Mouse (Mus musculus) megakaryocyte, adult 5-6 weeks (primary cell): ENCODE measurements around the gene Kcnn4. TPM values are rescaled to one million over a fixed set of nuclear protein-coding genes. Genes with fewer than 3 reads are reported as not detected.

Source experiments
- ATAC-seq: 2 replicates; pipeline ENCODE4 v1.8.0; 2016; ENCODE audit warnings: mild to moderate bottlenecking, inconsistent platforms; ENCODE audit not compliant: poor library complexity, severe bottlenecking
- total RNA-seq, 2 experiments: library from RNA; stranded (forward) in 1 of 2; stranded (reverse) in 1 of 2; fragments of 153-499, 151-499 nt in 1 of 2; fragments of 221-1000, 200-1000 nt in 1 of 2; gene quantifications; 2 replicates each; pipeline versions ENCODE4 v1.2.3 to v1.2.4; 2015 to 2017

The Kcnn4 gene
- total RNA-seq, 2 experiments from 2014 or later = 5.9 to 14.2 TPM

DNA sequence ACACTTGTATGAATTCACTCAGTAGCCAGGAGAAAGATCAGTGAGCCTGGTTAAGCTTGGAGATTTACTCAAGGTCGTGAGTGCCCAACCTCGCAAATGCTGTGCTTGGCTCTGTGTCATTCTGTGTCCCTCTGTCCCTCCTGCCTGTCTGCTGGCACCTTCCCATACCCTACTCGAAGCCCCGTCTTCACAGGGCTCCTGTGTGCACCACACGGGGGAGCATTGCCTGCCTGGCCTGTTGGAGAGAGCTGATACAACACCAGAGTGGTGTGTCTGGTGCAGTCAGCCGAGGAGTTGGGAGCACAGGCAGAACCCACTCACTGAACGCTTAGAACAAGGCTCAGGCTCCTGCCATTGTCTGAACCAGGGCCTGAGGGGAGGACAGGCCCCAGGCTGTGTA is 51.6 kb downstream of the Kcnn4 start:
- ATAC-seq = no peak

DNA sequence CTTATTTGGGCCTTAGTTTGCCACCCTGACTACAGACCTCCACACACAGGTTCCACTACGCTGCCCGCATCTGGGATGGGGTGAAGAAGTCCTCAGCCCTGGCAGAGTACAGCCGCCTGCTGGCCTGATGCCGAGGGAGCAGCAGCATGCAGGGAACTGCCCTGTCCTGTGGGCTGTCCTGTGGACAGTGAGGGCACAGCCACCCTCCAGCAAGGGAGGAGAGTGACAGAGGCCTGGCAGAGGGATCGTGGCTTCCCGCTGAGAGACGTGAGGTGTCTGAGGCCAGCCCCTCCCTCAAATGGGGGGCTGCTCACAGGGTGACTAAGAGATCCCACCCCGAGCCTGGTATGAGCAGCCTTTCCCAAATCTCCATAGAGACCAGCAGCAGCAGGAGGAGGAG is 52.2 kb downstream of the Kcnn4 start:
- ATAC-seq = no peak

DNA sequence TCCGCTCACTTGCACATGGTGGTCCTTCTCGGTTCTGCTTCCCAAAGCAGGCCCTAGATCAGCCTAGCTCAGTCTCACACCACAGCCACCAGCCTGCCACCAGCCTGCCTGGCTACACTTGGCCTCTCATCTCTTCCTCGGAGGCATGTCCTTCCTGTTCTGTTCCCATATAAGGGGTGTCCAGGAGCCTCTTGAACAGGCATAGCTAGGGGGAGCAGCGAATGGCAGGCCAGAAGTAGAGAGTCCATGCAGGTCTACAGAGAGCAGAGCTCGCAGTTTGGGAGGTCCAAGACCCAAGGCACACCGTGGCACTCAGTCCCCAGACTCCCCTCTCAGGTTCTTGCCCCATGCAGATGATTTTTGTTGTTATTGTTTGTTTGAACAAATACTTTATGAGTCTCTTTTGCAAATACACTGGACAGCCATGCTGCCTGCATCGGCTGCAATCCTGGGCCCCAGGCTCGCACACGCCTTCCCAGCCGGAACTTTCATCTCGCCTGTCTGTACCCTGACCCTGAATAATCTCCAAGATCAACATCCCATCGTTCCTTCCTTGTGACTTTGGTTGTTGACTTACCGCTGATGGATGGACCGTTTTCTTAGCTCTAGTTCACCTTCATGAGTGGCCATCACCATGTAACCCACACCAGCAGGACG is 53.2 kb downstream of the Kcnn4 start:
- no peak for ATAC-seq

DNA sequence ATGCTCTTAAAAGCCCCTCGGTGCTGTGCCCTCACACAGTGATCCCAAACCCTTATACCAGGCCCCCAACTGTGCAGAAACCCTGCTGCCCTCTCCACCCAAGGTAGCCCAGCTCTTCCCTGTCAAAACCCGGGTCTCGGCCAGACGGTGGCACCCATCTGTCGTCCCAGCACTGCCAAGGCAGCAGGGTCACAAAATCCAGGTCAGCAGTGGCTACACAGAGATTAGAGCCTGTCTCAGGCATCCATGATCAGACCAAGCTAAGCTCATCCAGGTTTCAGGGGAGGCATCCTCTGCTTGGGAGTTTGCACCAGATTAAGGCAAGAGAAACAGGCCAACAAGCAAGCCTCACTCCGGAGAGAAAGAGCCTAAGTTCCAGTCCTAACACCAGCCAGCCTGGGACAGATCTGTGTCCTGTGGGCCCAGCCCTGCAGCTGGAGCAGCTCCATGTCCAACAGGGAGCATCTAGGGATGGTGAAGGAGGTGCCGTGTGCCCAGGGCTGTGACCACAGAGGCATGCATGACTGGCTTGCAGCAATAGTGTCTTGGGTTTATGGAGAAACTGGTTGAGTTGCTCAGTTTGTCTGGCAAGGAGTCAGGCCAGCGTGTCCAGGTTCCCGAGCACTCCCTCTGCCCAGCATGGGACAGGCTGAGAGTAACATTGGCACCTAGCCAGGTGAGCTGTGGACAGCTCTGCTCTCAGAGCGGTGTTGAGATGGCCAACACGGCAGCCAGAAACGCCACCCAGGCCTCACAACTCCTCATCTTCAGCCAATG is 54.1 kb downstream of the Kcnn4 start:
- ATAC-seq = no peak

DNA sequence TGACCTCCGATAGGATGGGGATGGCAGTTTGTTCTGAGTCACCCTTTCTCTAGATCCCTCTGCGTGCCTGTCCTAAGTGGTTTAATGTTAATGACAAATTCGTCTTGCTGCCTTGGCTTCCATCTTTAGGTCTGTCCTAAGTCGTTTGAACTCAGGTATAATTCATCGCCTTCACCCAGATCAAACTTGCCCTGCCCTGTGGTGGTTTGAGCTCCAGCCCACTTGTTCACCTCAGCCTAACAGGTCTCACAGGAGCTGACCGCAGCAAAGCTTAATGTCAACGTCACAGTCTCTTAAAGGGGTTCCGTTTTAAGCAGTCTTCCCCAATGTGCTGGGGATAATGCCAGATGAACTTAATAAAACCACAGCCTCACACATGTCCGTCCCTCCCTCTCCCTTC is 55.9 kb downstream of the Kcnn4 start:
- ATAC-seq = peak; percentile 66

DNA sequence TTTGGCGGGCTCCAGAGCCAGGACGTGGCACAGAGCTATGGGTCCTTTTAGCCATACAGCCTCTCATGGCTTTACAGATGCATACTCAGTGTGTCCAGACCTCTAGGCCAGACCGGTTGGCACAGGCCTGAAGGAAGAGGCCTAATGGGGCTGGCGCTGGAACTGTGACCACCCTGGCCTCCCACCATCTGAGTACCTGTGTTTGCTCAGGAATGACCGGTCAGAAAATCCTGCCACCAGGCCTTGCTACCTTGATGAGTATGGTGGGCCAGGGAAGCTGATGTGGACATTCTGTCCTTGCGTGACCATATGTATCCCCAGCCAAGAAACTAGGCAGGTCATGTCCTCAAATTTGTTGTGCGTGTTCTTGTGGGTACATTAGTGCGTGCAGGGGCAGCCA is 57.1 kb downstream of the Kcnn4 start:
- no peak for ATAC-seq

DNA sequence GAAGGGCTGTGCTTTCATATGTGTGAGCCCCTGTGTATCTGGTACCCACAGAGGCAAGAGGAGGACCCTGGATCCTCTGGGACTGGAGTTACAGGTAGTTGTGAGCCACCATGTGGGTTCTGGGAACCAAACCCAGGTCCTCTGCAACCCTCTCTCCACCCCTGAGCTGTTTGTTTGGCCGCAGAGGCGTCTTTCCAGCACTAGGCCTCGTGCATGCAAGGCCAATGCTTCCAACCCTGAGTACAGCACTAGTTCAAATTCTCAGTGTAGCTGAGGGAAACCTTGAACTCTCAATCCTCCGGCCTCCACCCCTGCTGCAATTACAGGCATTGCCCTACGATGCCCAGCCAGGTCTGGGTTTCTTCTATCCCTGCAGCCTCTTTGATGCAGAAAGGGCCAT is 58.7 kb downstream of the Kcnn4 start:
- ATAC-seq = no peak

DNA sequence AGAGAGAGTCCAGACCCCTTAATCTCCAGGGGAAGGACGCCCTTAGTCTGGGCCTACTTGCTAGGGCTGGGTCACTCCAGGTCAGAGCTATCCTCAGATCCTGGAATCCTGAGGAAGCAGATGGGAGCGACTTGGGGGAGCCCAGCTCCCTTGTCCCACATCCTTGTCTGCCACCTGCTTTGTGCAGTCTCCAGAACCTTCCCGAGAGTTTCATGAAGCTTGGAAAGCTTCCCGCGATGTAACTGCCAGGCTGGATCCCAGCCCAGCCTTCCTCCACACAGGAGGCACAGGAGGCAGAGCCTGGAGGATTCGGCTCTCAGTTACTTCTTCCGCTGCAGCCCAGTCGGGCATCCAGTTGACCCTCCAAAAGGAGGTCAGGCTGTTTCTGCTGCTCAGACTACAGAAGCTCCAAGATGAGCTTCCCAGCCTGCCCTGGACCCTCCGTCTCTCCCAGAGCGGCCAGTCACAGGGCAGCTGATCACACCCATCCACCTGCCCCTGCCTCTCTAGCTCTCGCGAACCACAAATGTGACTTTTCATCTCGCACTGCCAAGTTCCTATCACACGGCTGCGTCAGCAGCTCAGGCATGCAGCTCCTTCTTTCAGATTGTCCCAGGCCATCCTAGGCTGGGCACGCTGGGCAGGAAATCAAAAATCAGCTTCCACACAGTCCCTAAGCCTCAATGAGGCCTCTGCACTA is 59.5 kb downstream of the Kcnn4 start:
- ATAC-seq = no peak

DNA sequence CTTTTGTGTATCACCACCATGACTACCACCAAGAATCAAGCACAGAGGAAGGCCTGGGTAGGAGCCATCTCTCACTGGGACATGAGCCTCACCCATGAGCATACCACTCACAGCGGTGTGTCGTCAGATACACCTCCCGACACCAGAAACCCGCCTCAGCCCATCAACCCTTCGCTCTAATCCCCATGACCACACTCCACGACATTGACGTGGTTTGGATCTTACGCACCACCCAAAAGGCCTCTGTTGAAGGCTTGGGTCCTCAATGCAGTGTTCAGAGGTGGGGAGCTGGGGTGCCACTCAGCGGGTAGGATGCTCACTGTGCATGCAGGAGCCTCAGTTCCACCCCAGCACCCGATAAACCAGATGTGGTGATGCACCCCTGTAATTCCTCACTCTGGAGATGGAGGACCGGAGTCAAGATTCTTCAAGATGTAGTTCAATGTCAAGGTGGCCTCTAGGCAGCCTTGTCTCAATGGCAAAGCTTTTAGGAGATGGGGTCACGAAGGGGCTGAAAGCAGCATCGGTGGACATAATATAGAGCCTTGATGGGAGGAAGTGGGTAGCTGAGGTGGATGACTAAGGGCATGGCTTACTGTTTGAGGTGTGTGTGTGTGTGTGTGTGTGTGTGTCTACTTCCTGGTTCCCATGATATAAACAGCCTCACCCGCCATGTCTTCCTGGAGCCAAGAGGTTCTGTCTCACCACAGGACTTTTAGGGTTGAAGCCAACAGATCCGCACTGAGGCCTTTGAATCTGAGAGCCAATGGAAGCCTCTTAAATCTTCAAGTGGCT is 60.7 kb downstream of the Kcnn4 start:
- ATAC-seq = peak; percentile 48

DNA sequence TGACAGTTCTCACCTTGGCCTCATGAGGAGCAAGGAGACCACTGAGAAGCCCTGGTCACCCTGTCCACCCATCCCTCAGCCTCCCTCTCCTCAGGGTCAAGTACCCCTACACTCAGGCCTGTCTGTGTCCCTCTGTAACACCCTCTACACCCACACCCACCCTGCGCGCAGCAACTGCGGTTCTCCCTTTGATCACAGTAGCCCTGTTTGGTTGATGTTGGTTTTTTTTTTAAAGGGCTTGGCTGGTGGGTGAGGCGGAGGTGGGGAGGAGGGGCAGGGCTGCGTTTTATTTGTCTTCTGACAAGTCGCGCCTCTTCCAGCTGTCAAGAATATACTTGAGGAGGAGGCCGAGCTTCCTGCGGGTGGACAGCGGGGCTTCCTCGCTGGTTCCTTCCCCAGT is 61.6 kb downstream of the Kcnn4 start:
- ATAC-seq = no peak

DNA sequence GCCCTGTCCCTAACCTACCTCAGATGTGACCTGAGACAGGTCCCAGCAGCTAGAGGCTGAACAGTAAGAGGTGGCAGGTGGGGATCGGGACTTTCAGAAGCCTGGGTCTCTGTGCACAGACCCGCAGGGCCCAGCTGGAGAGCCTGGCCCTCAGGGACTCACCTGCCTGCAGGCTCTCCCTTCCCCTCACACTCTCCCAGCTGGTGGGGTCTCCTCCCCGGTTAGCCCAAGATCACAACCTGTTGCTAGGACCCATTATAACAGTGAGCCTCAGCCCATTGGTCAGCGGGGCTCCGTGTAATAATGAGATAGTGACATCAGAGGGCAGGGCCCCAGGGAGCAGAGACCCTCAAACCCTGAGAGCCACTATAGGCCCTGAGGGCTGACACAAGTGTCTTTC is 65.2 kb downstream of the Kcnn4 start:
- no peak for ATAC-seq

Other genes starting within 250 kb of the Kcnn4 start
- gene Zfp235, start 236.1 kb upstream of the Kcnn4 start, total RNA-seq (2015) = 4.5 and 8.1 TPM in 2 replicates
- gene Zfp235, start 236.1 kb upstream of the Kcnn4 start, total RNA-seq (2017) = 3.7 and 4.7 TPM in 2 replicates
- gene Zfp114, start 195.2 kb upstream of the Kcnn4 start, total RNA-seq (2015) = 0.71 and 0.80 TPM in 2 replicates
- 0.11 and 0.65 TPM in 2 replicates for gene Zfp114, start 195.2 kb upstream of the Kcnn4 start, total RNA-seq (2017)
- gene Zfp111, start 158.8 kb upstream of the Kcnn4 start, total RNA-seq (2015) = 6.0 and 6.8 TPM in 2 replicates
- gene Zfp111, start 158.8 kb upstream of the Kcnn4 start, total RNA-seq (2017) = 6.8 and 8.9 TPM in 2 replicates
- 1.0 and 1.1 TPM in 2 replicates for gene Zfp109, start 132.7 kb upstream of the Kcnn4 start, total RNA-seq (2015)
- 1.5 and 2.6 TPM in 2 replicates for gene Zfp109, start 132.7 kb upstream of the Kcnn4 start, total RNA-seq (2017)
- gene Zfp108, start 115.5 kb upstream of the Kcnn4 start, total RNA-seq (2015) = 0.56 and 0.93 TPM in 2 replicates
- 0.51 and 0.65 TPM in 2 replicates for gene Zfp108, start 115.5 kb upstream of the Kcnn4 start, total RNA-seq (2017)
- gene Zfp93, start 99.8 kb upstream of the Kcnn4 start, total RNA-seq (2015) = 0.36 TPM in 1 of 2 replicates, not detected in the other
- 0.08 and 0.26 TPM in 2 replicates for gene Zfp93, start 99.8 kb upstream of the Kcnn4 start, total RNA-seq (2017)
- gene Zfp61, start 69.0 kb upstream of the Kcnn4 start, total RNA-seq (2015) = 4.2 and 4.9 TPM in 2 replicates
- 10.6 and 12.7 TPM in 2 replicates for gene Zfp61, start 69.0 kb upstream of the Kcnn4 start, total RNA-seq (2017)
- gene Zfp94, start 53.6 kb upstream of the Kcnn4 start, total RNA-seq (2015) = 0.49 and 1.6 TPM in 2 replicates
- 0.94 and 0.95 TPM in 2 replicates for gene Zfp94, start 53.6 kb upstream of the Kcnn4 start, total RNA-seq (2017)
- gene Tescl, start 36.3 kb upstream of the Kcnn4 start, total RNA-seq (2015) = not detected in 2 replicates
- gene Tescl, start 36.3 kb upstream of the Kcnn4 start, total RNA-seq (2017) = not detected in 2 replicates
- not detected in 2 replicates for gene Lypd5, start 21.1 kb upstream of the Kcnn4 start, total RNA-seq (2015)
- not detected in 2 replicates for gene Lypd5, start 21.1 kb upstream of the Kcnn4 start, total RNA-seq (2017)
- 21.6 and 22.3 TPM in 2 replicates for gene Smg9, start 29.4 kb downstream of the Kcnn4 start, total RNA-seq (2015)
- 16.7 and 30.3 TPM in 2 replicates for gene Smg9, start 29.4 kb downstream of the Kcnn4 start, total RNA-seq (2017)
- 0.74 and 1.8 TPM in 2 replicates for gene Irgc1, start 82.0 kb downstream of the Kcnn4 start, total RNA-seq (2015)
- 0.66 and 0.94 TPM in 2 replicates for gene Irgc1, start 82.0 kb downstream of the Kcnn4 start, total RNA-seq (2017)
- gene Plaur, start 92.2 kb downstream of the Kcnn4 start, total RNA-seq (2015) = 100 and 110 TPM in 2 replicates
- gene Plaur, start 92.2 kb downstream of the Kcnn4 start, total RNA-seq (2017) = 96.3 and 124 TPM in 2 replicates
- gene Cadm4, start 111.8 kb downstream of the Kcnn4 start, total RNA-seq (2015) = not detected in 2 replicates
- not detected in 2 replicates for gene Cadm4, start 111.8 kb downstream of the Kcnn4 start, total RNA-seq (2017)
- gene Zfp428, start 136.7 kb downstream of the Kcnn4 start, total RNA-seq (2015) = 0.69 TPM in 1 of 2 replicates, not detected in the other
- gene Zfp428, start 136.7 kb downstream of the Kcnn4 start, total RNA-seq (2017) = 0.40 TPM in 1 of 2 replicates, not detected in the other
- gene AC161166.1, start 142.2 kb downstream of the Kcnn4 start, total RNA-seq (2015) = not detected in 2 replicates
- not detected in 2 replicates for gene AC161166.1, start 142.2 kb downstream of the Kcnn4 start, total RNA-seq (2017)
- 2.4 and 2.7 TPM in 2 replicates for gene Irgq, start 160.4 kb downstream of the Kcnn4 start, total RNA-seq (2015)
- gene Irgq, start 160.4 kb downstream of the Kcnn4 start, total RNA-seq (2017) = 2.4 and 2.5 TPM in 2 replicates
- gene Pinlyp, start 175.9 kb downstream of the Kcnn4 start, total RNA-seq (2015) = not detected in 2 replicates
- gene Pinlyp, start 175.9 kb downstream of the Kcnn4 start, total RNA-seq (2017) = not detected in 2 replicates
- 18.3 and 27.5 TPM in 2 replicates for gene Xrcc1, start 176.0 kb downstream of the Kcnn4 start, total RNA-seq (2015)
- 17.6 and 25.1 TPM in 2 replicates for gene Xrcc1, start 176.0 kb downstream of the Kcnn4 start, total RNA-seq (2017)
- gene Ethe1, start 217.3 kb downstream of the Kcnn4 start, total RNA-seq (2015) = 148 and 171 TPM in 2 replicates
- 59.2 and 67.7 TPM in 2 replicates for gene Ethe1, start 217.3 kb downstream of the Kcnn4 start, total RNA-seq (2017)
- gene Zfp575, start 217.4 kb downstream of the Kcnn4 start, total RNA-seq (2015) = 0.16 and 0.27 TPM in 2 replicates
- gene Zfp575, start 217.4 kb downstream of the Kcnn4 start, total RNA-seq (2017) = 0.08 and 0.22 TPM in 2 replicates
- gene Phldb3, start 240.5 kb downstream of the Kcnn4 start, total RNA-seq (2015) = 1.0 and 1.2 TPM in 2 replicates
- 3.7 and 4.0 TPM in 2 replicates for gene Phldb3, start 240.5 kb downstream of the Kcnn4 start, total RNA-seq (2017)